Mouse (Mus musculus): ENCODE data around the gene Exosc1. TPM values are rescaled to one million over a fixed set of nuclear protein-coding genes. Genes with fewer than 3 reads are reported as not detected.

Gene Exosc1
- polyA plus RNA-seq, 1 experiment from 2014 or later, result 78.5 TPM

DNA sequence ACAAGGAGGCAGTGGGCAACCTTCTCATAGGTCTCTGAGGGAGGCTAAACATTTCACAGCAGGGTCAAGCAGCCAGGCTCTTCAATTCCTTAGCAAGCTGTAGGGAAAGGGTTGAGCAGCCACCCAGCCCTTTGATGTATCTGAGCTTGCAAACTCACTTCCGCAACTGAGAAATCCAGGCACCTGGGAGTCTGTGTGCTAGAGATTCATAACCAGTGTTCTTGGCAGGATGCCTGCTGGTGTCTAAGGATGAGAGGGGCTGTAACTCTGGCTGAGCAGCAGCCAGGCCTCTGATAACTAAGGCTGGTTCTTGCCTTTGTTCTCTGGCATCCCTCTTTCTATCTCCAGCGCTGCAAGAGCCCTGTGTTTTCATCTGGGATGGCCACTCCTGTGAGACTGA is 31.5 kb downstream of the Exosc1 start:
- ATAC-seq (ENCODE audit: insufficient number of reproducible peaks, insufficient read depth, low FRiP score, low TSS enrichment, low read depth), result no peak

DNA sequence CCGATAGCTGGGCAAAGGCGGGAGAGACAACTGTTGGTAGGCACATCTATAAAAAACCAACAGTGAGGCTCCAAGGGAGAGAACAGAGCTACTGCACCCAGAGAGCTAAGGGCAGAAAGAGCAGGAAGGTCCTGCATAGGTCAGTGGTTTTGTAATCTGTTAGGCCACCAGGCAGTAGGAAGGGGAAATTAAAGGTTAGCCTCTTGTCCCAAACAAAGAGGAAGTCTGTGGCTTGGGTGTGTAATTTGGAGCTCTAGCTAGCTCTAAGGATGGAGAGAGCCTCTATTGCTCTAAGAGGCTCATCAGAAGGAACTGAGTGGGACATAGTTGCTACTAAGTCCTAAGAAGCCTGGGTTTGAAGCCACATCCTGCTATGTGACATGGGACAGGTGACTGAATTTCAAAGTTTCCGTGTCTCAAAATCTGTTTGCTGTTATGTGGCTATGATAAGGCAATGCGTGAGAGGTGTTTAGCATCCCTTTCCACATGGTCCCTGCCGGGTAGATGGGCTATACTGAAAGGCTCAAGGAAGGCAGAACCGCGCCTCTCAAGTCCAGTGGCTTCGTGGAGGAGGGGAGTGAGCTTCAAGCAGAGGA is 32.6 kb downstream of the Exosc1 start:
- Histone ChIP-seq H3K4me2 (no peak overlapping the region), H3K27ac (no peak overlapping the region), H3K9me3 (no peaks in the 10 kb centered on the region), H3K27me3 (no peaks in the 10 kb centered on the region), H3K9ac (replicated peaks) (no peak overlapping the region), H3K36me3 (no peaks in the 10 kb centered on the region), H3K4me1 (replicated peaks) (peaks cover 2% of the 10 kb centered on the region; the same call in 1 of the 2 replicates), H3K4me3 (replicated peaks) (no peak overlapping the region)
- ATAC-seq (ENCODE audit: insufficient number of reproducible peaks, insufficient read depth, low FRiP score, low TSS enrichment, low read depth), result no peak
- 84% methylated on average over 8 of the region's 8 CpGs for WGBS

More for the DNA sequence above, 31.5 kb downstream of the Exosc1 start:
- H3K4me2 ChIP-seq, result no peak overlapping the region
- no peaks in the 10 kb centered on the region for H3K27me3 ChIP-seq
- H3K4me3 ChIP-seq (replicated peaks), result no peak overlapping the region
- no peaks in the 10 kb centered on the region for H3K4me1 ChIP-seq (replicated peaks)
- no peaks in the 10 kb centered on the region for H3K9me3 ChIP-seq
- no peak overlapping the region for H3K27ac ChIP-seq
- WGBS, result 37% methylated on average over 2 of the region's 2 CpGs
- H3K9ac ChIP-seq (replicated peaks), result no peak overlapping the region
- no peaks in the 10 kb centered on the region for H3K36me3 ChIP-seq

DNA sequence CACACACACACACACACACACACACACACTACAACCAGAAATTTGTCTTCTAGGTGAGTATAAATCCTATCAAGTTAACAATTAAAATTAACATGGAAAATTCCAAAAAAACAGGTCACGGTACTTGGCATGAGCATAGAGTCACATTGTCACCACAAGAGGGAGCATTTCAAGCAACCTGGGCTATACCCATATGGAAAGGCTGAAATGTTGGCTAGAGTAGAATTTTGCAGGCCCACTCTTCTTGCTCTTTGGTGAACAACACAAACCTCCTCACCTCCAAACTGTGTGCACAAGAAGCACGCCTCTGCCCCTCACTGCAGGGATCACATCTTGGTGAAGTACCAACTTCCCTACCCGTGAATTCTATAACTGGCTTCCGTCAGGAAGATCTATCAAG is 34.4 kb downstream of the Exosc1 start:
- H3K36me3 ChIP-seq, result no peaks in the 10 kb centered on the region
- H3K4me2 ChIP-seq, result no peak overlapping the region
- H3K27ac ChIP-seq, result no peak overlapping the region
- H3K27me3 ChIP-seq, result no peaks in the 10 kb centered on the region
- H3K9ac ChIP-seq (replicated peaks), result no peak overlapping the region
- peaks cover 9% of the 10 kb centered on the region for H3K4me1 ChIP-seq (replicated peaks)
- no peaks in the 10 kb centered on the region for H3K9me3 ChIP-seq
- H3K4me3 ChIP-seq (replicated peaks), result no peak overlapping the region
- no peak for ATAC-seq (ENCODE audit: insufficient number of reproducible peaks, insufficient read depth, low FRiP score, low TSS enrichment, low read depth)
- WGBS, result 46% methylated on average over 4 of the region's 4 CpGs

DNA sequence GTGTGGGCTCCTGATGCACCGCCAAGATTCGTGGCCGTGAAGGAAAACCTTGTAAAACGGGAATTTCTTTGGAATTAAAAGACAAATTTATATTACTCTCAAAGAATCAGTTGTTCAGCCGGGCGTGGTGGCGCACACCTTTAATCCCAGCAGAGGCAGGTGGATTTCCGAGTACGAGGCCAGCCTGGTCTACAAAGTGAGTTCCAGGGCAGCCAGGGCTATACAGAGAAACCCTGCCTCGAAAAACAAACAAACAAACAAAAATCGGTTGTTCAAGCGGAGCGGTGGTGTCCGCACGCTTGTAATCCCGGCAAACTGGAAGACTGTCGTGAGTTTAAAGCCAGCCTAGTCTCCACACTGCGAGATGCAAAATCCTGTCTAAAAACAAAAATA is 36.9 kb downstream of the Exosc1 start:
- peaks cover 2% of the 10 kb centered on the region; the same call in 1 of the 2 replicates for H3K36me3 ChIP-seq

DNA sequence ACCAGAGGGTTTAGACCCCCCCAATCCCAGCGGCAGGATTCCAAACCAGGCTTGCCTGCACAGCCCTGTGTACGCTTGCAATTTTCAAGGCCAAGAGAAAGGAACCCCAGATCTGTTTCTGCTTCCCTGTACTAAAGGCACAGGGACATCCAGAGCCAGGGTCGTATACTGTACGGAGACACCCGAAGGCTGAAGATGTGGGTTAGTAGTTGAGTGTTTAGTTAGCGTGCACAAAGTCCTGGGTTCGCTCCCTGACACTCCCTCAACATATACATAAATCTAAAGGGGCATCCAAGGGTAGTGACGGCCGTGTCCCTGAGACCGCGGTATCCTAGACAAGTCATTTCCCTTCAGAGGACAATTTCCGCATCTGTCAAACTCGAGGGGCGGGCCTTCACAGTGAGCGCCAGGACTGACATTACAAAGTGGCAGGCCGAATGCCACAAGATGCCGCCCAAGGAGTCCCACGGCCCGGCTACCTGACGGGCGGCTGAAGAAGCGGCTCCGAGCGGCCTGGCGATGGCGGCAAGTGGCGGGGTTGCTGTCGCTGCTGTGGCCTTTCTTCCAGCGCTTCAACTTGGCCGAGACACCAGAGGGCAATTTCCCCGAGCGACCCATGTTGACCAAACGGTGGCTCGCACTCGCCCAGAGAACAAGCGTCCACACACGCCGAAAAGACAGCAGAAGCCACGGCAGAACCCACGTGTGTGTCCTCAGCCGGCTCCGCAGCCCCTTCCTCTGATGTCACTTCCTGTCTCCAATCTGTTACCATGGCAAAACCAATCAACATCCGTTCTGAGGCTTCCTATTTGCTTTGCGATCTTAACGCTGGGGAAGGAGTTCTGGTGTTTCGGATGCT is 37.5 kb downstream of the Exosc1 start, which contains the start of gene Rrp12:
Rrp12 (minus strand) TSS at position 714 of the 859 bp plus-strand sequence.
- H3K4me3 ChIP-seq (replicated peaks), result peak within 1 kb of the TSS; percentile 77
- ATAC-seq (ENCODE audit: insufficient number of reproducible peaks, insufficient read depth, low FRiP score, low TSS enrichment, low read depth), result peak; percentile 61; the same call in 1 of the 2 replicates
- WGBS, result under 1% methylated on average over 46 of the region's 46 CpGs
- no peak within 1 kb of the TSS for H3K27ac ChIP-seq
- no peaks in the 10 kb centered on the region for H3K9me3 ChIP-seq
- H3K36me3 ChIP-seq, result peaks cover 9% of the 10 kb centered on the region
- H3K4me1 ChIP-seq (replicated peaks), result peaks cover 9% of the 10 kb centered on the region
- no peaks in the 10 kb centered on the region for H3K27me3 ChIP-seq
- H3K9ac ChIP-seq (replicated peaks), result peak within 1 kb of the TSS; percentile 56
- peak within 1 kb of the TSS; percentile 92 for H3K4me2 ChIP-seq

More for the DNA sequence above, 36.9 kb downstream of the Exosc1 start:
- peak overlapping the region; percentile 92 for H3K4me2 ChIP-seq
- H3K9me3 ChIP-seq, result no peaks in the 10 kb centered on the region
- H3K4me1 ChIP-seq (replicated peaks), result peaks cover 9% of the 10 kb centered on the region
- ATAC-seq (ENCODE audit: insufficient number of reproducible peaks, insufficient read depth, low FRiP score, low TSS enrichment, low read depth), result peak; percentile 21; the same call in 1 of the 2 replicates
- no peak overlapping the region for H3K27ac ChIP-seq
- peak overlapping the region; percentile 77 for H3K4me3 ChIP-seq (replicated peaks)
- H3K27me3 ChIP-seq, result no peaks in the 10 kb centered on the region
- 23% methylated on average over 18 of the region's 18 CpGs for WGBS
- no peak overlapping the region for H3K9ac ChIP-seq (replicated peaks)

DNA sequence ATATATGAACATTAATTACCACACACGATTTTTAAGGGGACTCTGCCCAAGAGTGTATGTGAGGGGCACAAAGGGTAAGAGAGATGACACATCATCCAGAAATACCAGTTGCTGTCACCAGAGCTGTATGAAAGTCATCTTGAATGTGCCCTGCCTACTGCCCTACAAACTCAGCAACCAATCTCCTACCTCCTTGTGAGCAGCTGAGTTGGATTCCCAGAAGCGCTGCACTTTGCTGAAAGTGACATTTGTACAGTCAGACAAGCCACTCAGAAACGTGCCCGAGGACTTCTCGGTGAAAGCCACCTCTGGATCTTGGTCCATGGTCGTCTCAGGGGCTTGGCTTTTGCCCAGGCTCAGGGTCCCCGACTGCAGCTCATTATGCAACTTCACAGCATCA is 38.3 kb downstream of the Exosc1 start:
- WGBS, result 52% methylated on average over 7 of the region's 7 CpGs
- Histone ChIP-seq H3K27ac (no peak overlapping the region), H3K4me2 (peak overlapping the region; percentile 92), H3K4me3 (replicated peaks) (peak overlapping the region; percentile 77), H3K27me3 (no peaks in the 10 kb centered on the region), H3K9me3 (no peaks in the 10 kb centered on the region), H3K9ac (replicated peaks) (peak overlapping the region; percentile 56; the same call in 1 of the 2 replicates), H3K4me1 (replicated peaks) (peaks cover 9% of the 10 kb centered on the region), H3K36me3 (peaks cover 16% of the 10 kb centered on the region)
- no peak for ATAC-seq (ENCODE audit: insufficient number of reproducible peaks, insufficient read depth, low FRiP score, low TSS enrichment, low read depth)

DNA sequence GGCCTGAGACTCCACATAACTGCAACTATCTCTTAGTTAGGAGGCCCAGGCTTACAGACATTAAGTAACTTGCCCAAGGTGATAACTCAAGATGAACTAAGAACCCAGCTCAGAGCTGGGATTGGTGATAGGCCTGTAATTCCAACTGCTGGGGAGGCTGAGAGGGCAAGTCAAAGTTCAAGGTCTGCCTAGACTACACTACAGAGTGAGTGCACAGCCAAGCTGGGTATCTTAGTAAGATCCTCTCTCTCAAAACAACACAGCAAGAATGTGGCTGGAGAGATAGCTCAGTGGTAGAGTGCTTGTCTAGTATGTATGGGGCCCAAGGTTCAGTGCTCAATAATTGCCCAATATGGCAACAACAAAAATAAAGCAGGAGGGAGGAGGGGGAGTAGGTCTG is 45.0 kb downstream of the Exosc1 start:
- Histone ChIP-seq H3K9me3 (no peaks in the 10 kb centered on the region), H3K9ac (replicated peaks) (no peak overlapping the region), H3K36me3 (peaks cover 70% of the 10 kb centered on the region), H3K4me1 (replicated peaks) (no peaks in the 10 kb centered on the region), H3K4me2 (no peak overlapping the region), H3K27ac (no peak overlapping the region), H3K27me3 (no peaks in the 10 kb centered on the region), H3K4me3 (replicated peaks) (no peak overlapping the region)
- ATAC-seq (ENCODE audit: insufficient number of reproducible peaks, insufficient read depth, low FRiP score, low TSS enrichment, low read depth), result no peak

DNA sequence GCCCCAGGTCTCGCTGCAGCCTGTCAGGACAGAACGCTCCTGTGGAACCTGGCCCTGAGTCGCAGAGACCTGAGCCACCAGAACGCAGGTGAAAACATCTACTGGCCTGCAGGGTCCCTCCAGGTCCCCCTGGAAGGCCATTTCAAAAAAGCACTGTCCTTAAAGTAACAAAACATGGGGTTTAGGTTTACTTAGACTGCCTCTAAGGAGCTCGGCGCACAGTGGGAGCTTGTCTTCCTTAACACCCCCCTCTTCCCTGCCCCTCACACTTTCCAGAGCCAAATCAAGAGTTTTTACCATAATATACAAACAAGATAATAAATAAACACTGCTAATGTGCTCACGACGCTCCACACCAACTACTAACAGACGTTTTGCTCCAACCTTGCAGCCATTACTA is 49.3 kb downstream of the Exosc1 start:
- no peaks in the 10 kb centered on the region for H3K9me3 ChIP-seq
- peaks cover 70% of the 10 kb centered on the region for H3K36me3 ChIP-seq
- H3K27ac ChIP-seq, result no peak overlapping the region
- H3K4me3 ChIP-seq (replicated peaks), result no peak overlapping the region
- 87% methylated on average over 9 of the region's 9 CpGs for WGBS
- no peak overlapping the region for H3K4me2 ChIP-seq
- ATAC-seq (ENCODE audit: insufficient number of reproducible peaks, insufficient read depth, low FRiP score, low TSS enrichment, low read depth), result no peak
- no peaks in the 10 kb centered on the region for H3K4me1 ChIP-seq (replicated peaks)
- H3K9ac ChIP-seq (replicated peaks), result no peak overlapping the region
- no peaks in the 10 kb centered on the region for H3K27me3 ChIP-seq

DNA sequence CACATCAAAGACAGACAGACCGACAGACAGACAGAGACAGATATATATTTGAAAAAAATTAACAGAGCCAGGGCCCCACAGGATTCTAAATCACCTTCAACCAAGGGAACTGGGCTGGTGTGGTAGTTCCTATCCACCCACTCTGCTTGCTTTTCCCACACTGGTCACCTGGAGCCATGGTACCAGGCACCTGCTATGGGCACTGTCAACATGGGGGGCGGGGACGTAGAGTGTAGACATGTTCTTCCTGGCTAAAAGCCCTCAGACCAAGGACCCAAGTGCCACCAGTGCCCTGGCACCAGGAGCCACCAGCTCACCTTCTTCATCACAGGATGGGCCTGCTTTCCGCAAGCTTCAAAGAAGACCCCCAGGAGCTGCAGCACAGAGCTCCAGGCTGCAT is 51.4 kb downstream of the Exosc1 start:
- no peak for ATAC-seq (ENCODE audit: insufficient number of reproducible peaks, insufficient read depth, low FRiP score, low TSS enrichment, low read depth)
- 97% methylated on average over 4 of the region's 4 CpGs for WGBS

DNA sequence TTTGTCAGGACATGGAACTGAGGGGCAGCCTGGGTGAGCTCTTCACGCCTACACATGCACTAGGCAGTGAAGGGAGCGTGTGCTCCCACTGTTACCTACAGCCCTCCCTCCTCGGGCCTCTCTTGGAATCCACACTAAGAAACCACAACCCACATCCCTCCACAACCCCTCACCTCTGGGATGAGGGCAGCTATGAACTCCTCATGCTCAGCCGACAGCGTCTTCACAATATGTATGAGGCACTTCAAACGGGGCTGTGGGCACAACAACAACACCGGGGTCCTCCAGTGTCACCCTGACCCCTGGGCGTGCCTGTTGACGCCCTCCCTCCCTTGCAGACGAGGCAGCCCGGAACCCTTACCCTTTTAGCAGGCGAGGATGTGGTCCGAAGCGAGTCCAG is 58.9 kb downstream of the Exosc1 start:
- Histone ChIP-seq H3K27ac (no peak overlapping the region), H3K4me1 (replicated peaks) (no peaks in the 10 kb centered on the region), H3K4me2 (no peak overlapping the region), H3K9me3 (no peaks in the 10 kb centered on the region), H3K27me3 (no peaks in the 10 kb centered on the region), H3K9ac (replicated peaks) (no peak overlapping the region), H3K4me3 (replicated peaks) (no peak overlapping the region), H3K36me3 (peaks cover 82% of the 10 kb centered on the region)
- ATAC-seq (ENCODE audit: insufficient number of reproducible peaks, insufficient read depth, low FRiP score, low TSS enrichment, low read depth), result no peak
- WGBS, result 92% methylated on average over 14 of the region's 14 CpGs

More for the DNA sequence above, 51.4 kb downstream of the Exosc1 start:
- H3K36me3 ChIP-seq, result peaks cover 65% of the 10 kb centered on the region
- no peaks in the 10 kb centered on the region for H3K27me3 ChIP-seq
- no peak overlapping the region for H3K4me2 ChIP-seq
- no peak overlapping the region for H3K4me3 ChIP-seq (replicated peaks)
- H3K4me1 ChIP-seq (replicated peaks), result no peaks in the 10 kb centered on the region
- no peaks in the 10 kb centered on the region for H3K9me3 ChIP-seq
- H3K27ac ChIP-seq, result no peak overlapping the region
- H3K9ac ChIP-seq (replicated peaks), result no peak overlapping the region

Measured in limb, embryonic 12.5 days (tissue).